Mouse (Mus musculus): ENCODE measurements around the gene Tmem108. TPM values are rescaled to one million over a fixed set of nuclear protein-coding genes. Genes with fewer than 3 reads are reported as not detected.

The Tmem108 gene
- polyA plus RNA-seq, 2 experiments from 2014 or later, result 0.87 to 1.2 TPM

DNA sequence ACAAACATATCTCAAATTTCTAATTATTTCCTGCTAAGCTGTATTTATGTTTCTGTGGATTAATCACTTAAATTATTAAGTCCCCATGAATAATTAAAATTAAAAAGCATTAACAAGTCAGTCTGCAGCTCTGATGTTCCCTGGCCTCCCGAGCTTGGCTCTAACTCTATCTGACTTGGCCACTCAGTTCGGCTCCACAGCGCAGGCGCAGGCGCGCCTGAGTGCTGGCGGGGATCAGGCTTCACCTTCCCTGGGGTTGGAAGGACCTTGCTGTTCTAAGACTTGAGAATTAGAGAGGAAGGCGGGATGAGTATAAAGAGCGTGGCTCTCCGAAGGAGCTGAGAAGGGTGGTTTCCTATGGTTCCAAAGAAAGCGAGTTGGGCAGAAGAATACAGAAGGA is 41.6 kb downstream of the Tmem108 start:
- no peak for ATAC-seq

DNA sequence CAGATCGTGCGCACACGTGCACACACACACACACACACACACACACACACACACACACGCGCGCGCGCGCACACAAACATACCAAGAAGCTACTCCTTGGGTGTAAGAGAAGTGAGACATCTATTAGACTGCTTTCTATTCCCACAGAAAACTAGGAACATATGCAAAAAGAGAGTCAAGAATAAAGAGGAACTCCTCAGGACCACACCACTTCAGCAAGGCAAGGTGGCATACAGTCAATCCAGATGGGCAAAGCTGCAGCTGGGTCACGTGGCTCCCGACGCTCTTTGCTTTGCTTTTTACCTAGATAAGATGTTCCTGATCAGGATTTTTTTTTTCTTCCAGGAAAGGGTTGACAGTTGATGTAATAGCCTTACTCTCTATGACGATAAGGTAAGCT is 45.6 kb downstream of the Tmem108 start:
- no peak for ATAC-seq

DNA sequence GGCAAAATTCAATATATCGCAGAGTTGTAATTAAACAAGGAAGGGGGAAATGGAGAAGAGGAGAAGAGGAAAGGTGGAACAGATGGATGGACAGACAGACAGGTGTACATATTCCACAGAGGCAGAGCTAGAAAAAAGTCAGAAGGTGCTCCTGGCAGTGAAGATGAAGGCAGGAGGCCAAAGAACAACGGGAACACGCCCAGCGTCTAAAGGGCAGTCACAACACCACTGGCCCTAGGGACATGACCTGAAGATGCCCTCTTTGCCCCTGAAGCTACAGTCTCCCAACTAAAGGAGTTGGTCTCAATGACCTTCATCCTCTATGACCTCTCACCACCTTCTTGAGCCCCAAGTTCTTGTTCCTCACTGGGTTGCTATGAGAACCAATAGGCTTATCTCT is 46.3 kb downstream of the Tmem108 start:
- no peak for ATAC-seq

DNA sequence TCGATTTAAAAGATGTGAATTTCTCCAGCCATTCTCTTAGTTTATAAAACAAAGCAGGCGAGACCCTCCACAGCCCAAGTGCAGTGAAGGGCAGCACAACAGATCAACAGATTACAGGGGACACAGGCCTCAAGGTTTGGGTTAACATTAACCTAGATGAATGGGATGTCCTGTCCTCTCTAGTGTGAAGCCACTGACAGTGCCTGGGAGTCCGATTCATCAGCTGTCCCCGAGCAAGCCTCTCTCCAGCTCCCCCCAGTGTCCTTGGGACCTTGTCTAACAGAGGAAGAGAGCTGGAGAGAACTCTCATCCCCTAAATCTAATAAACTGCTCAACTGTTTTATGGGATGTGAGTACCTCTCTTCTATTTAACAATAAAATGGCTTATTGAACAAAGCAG is 48.4 kb downstream of the Tmem108 start:
- no peak for ATAC-seq

DNA sequence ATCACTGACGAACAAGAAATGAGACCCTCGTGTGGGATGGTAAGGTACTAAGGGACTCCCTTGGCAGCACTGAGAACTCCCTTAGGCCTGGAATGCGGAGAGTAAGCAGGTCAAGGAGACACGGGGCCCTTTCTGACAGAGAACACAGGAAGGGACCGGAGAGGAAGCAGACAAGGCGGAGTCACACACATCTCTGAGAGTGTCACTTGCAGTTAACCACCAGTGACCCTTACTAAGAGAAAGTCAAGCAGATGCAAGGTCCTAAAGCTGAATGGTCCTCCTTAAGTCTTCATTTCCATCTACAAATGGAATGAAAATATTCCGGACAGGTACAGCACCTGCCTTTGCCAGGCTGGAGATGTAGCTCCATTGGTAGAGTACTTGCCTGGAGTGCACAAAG is 48.9 kb downstream of the Tmem108 start:
- ATAC-seq, result no peak

DNA sequence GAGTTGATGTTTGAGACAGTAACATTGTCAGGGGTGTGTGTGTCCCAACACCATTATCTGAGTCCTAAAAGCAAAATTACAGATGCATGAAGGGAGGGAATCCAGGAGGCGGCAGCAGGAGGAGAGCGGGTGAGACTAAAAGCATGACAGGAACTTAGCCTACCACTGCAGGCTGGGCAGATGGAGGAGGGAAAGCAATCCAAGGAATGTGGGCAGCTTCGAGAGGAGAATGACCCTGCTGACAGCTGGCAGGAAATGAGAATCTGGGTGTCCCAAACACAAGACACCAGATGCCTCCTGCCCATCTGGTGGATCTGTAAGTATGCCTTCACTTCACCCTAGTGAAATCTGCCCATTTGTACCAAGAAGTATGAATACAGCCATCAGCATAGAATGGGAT is 51.9 kb downstream of the Tmem108 start:
- ATAC-seq, result no peak

DNA sequence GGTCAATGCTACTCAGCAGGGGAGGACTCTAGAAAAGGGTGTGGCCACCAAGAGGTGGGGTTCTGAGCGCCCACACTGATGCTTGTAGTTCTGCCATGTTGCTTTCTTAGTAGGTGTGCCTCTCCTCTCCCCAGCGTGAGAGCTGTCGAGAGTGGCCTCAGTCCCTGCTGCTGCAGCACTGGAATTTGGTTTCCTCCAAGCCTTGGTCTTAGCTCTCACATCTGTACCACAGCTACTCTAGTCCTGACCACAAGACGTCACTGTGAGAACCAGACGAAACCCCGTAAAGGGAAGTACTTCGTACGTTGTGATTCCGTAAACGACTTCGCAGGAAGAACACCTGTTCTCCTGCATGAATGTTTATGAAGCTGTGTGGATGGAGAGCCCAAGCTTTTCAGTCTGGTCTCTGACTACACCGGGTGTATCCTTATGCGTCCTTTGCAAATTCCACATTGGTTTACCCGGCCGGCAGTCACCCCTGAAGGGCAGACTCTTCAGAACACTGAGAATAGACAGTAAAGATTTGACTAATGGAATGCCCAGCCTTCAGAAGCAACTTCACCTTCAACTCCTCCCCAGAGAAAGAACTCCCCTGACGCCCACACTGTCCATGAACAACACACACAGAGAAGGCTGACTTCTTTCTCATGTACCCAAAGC is 53.0 kb downstream of the Tmem108 start:
- no peak for ATAC-seq

DNA sequence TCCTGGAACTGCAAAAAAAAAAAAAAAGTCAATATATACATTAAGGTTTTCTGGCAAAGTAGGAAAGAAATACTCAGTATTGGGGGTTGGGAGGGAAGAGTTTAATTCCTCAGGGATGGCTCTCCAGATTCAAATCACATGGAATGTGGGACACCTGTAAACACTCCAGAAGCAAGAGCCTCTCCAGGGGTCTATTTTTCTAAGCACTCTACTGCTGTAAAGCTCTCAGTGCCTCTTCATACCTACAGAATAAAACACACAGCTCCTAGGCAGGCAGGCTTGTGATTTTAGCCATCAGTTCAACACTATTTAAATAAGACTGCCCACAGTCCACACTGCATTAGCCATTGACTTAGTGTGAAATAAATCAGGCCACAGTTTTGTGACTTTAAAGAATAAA is 53.8 kb downstream of the Tmem108 start:
- ATAC-seq, result no peak

DNA sequence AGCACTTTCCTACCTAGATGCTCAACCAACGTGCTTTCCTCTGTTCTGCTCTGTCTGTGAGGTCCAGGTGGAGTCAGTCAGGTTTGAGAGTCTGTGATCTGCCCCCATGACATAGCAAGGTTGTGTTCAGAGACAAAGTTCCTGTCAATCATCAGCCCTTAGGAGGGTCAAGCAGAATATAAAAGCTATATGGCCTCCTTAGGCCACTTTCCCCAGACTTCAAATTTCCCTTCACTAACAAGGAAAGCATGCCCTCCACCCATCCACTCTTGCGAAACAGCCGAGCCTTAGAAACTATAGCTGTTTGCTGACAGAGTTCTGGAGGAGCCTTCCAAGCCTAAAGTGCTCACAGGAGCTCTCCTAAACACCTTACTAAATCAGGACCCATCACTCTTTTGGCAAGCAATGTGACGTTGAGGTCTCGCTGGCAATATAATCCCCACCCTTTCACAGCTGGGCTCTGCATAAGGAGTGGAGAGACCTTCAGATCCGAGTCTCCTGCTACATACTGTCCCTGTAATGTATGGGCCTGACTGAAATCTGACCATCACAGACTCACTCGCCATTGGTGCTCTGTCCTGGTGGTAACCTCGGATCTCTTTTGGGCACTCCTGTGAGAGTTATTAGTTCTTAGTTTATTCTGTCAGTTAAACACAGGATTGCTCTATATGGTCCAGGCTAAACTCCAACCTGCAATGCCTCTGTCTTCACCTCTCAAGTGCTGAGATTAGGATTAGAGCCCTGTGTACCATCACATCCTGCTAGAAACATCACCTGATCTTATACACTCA is 54.4 kb downstream of the Tmem108 start:
- no peak for ATAC-seq

DNA sequence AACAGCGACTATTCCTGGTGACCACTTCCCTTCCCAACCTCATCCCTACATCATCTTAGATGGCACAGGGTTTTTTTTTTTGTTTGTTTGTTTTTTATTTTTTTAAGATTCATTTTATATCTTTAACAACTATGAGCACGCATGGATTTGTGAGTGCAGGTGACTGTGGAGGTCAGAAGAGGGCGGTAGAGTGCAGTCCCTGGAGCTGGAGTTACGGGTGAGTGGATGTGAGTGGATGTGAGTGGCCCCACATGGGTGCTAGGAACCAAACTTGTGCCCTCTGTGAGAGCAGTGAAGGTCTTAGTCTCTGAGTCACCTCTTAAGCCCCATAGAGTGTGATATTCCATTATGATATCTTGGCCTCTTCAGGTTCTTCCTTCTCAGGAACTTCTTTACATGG is 55.9 kb downstream of the Tmem108 start:
- ATAC-seq, result no peak

DNA sequence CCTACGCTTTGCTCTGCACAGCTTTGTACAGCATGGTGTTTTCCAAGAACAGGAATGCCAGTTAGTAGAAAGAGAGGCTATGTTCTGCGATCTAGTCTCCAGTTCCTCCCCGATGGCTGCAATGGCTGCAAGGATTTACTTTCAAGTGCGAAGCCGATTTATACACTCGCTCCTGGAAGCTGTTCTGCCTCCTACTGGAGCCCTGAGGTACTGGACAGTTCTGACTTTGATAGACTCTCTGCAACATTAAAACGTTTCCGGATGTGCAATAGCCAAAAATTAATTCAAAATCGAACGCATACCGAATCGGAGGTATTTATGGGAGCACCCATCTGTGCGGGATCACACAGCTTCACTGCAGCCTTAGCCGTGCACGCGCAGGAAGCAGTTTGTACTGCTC is 58.6 kb downstream of the Tmem108 start:
- ATAC-seq, result no peak

DNA sequence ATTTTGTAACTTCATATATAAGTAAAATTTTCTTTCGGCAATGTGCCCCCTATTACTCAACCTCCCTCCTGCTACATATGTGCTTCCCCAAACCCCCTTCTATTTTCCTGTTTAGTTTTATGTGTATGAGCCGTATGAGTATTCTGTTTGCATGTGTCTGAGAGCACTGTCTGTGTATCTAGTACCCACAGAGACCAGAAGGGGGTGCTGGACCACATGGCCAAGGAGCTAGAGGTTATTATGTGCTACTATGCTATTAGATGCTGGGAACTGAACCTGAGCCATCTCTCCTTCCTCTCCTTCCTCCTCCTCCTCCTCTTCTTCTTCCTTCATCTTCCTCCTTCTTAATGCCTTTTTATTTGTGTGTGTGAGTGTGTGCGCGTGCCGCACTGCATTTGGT is 59.2 kb downstream of the Tmem108 start:
- no peak for ATAC-seq

DNA sequence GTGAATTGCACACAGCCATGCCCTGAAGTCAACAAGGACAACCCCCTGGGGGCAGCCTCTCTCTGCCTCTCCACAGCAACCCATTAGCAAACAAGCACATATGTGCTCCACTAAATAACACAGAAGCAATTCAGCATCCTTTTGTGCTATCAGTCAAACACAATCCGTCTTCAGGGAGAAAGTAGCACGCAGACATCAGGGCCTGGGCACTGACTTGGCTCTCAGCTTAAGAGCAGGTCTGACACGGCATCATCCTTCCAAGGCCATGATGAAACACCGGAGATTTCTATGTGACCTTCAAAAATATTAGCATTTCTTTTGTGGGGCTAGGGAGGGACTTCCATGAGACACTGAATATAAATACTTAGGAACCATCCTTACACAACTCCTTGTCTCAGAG is 60.2 kb downstream of the Tmem108 start:
- ATAC-seq, result no peak

DNA sequence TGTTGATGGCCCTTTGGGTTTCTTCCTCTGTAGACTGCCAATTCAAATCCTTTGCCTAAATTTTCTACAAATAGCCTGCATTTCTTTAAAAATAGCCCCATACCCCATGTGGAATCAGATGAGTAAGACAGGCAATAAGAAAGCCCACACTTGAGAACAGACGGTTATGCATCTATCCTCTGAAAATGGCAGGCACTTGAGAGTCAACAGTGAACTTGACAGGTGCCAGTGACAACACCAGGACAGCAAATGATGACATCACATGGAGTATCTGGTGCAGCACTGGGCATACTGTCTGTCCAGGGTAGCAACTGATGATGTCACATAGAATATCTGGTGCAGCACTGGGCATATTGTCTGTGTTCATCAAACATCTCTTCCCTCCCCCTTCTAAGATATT is 61.4 kb downstream of the Tmem108 start:
- no peak for ATAC-seq

DNA sequence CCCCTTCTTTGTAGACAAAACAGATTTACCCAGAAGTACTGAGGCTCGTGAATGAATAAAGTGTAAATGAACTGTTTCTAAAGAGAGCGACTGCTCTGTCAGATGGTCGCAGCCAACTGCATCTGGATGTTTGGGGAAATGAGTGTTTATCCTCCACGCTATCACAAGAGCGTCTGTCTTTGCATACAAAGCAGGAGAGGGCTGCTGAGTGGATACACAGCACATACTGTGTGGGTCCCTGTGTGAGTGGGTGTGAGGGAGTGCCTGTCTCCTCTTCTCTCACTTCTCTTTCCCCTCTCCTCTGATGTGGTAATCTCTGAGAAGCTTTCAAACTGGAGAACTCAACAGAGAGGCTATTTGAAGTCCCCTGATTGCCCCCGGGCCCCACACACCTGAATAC is 64.7 kb downstream of the Tmem108 start:
- ATAC-seq, result no peak

DNA sequence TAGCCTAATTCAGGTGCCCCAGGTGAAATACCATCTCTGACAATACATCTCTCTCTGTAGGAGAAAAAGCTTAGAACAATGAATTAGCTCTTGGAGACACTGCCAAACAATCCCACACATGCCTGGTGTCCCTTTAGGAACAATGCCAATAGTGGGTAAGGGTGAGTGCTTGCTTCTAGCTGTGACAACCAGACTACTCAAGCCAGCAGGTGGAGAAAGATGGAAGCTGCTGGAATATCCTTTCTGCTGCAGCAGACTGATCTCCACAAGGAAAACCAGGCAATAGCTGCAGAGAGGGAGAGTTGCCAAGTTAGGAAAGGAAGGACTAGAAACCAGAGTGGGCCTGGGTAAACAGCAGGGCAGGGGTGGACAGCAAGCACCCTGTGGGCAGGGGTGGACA is 67.8 kb downstream of the Tmem108 start:
- ATAC-seq, result no peak

DNA sequence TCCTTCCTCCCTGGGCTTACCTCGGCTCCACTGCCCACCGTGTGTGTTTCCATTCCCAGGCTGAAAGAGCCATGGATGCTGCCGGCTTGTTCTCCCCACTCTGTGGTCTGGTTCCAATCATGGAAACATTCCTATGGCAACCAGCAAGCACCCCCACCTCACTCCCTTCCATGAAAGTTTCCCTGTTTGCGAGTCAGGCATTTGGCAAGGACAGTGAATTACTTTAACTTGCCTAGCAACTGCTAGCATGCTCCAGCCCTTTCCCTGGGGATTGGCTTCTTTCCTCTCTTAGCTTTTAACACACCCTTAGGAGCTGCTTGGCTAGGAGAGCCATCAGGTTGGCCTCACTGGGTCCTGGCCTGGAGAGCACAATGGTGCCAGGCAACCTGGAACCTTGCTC is 68.9 kb downstream of the Tmem108 start:
- ATAC-seq, result no peak

DNA sequence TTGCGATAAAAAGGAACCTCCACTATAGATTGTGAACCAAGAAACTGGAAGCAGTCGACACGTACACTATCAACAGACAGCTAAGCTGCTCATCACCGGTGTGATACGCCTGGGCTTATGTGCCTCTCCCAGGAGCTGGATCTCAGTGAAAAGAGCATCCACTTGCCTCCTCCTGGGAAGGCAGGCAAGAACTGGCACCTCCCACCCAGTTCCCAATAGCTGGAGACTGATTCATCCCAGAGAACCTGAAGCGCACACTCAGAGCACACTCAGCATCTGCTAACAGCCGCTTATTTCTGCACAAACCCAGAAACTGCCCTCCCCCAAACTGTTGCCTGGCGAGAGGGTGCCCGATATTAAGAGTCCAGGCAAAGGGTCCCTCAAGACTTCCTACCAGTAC is 69.8 kb downstream of the Tmem108 start:
- ATAC-seq, result no peak

DNA sequence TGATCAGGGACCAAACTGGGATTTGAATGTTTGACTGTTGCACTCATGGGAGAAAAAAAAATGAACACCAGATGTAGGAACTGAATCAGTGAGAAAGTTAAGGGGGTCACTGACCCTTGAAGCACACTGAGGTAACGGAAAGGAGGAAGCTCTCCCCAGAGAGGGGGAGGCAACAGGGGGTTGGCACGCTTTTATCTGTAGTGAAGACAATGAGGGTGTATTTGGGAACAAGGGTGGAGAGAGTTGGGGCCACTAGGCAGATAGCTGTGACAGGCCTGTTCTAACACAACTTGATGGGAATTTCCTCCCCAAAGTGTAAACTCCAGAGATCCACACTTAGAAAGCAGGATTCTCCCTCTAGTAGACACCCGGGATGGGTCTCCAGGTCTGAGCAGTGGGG is 71.2 kb downstream of the Tmem108 start:
- ATAC-seq, result no peak

DNA sequence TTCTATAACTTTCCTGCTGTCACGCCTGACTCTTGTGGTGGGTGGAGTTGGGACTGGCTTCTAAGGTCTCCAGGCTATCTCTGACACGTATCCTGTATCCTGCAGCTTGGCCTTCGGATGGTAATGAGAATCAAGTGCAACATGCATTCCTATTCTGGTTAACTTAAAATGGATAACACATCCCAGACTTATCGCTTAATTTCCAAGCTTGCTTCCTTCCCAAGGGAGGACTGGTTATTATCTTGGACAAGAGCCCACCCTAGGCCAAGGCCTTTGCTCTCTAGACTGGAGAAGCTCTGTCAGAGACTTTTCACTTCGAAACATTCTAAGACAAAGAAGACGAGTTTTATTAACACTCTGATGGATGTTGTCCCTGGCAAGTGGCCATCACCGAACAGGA is 71.9 kb downstream of the Tmem108 start:
- ATAC-seq, result no peak

DNA sequence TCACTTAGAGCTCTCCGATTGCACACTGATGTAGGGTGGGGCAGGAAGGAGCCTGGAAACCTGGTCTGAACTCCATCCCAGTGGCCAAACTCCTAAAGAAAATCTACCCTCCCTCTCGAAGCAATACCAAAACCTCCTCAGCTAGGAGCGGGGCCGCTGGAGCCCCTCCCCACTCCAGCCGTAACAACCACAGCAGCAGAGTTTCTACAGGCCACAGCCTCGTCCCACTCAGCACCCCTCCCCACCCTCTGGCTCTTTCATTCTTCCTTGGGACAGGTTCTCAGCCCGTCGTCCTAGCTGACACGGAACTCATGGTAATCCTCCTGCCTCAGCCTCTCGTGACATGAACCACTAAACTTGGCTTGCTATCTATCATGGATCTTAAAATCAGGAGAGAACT is 72.6 kb downstream of the Tmem108 start:
- ATAC-seq, result no peak

DNA sequence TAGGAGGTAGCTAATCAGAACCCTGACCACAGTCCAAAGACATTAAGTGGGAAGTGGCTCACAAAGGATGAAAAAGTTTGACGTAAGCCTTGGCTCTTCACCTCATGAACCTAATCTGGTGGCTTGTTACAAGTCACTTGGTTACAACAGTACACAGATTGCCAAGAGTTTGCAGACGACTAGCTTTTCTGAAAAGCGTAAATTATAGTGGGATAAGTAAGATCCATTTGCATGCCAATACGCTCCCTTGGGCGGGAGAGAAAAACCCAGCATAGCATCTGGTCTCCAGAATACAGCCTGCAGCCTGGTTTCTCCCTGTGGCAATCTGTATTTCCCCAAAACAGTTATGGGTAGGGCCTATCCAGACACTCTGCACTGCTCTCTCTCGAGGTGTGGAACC is 74.5 kb downstream of the Tmem108 start:
- ATAC-seq, result no peak

DNA sequence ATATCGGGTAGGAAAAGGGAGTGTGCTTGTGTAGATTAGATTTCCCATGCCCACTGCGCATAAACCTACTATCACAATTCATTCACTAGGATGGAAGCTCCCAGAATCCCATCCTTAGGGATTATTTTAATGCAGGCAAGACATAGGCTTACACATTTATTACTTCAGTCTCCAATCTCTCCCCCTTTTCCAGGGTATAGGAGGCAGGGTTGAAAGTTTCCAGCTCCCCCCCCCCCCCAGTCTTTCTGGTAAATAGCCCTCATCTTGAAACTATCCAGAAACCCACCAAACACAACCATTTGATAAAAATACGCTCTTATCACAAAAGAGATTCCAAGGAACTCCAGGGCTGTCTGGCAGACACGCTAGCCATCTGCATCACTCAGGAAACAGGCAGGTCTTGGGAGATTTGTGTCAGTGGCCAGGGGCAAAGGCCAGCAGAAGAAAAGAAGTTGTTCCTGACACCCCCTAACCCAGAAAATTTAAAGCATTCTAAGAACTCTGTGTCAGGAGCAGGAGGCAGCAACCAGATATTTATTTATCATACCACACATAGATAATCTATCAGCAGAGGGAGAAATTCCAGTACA is 79.8 kb downstream of the Tmem108 start:
- no peak for ATAC-seq

DNA sequence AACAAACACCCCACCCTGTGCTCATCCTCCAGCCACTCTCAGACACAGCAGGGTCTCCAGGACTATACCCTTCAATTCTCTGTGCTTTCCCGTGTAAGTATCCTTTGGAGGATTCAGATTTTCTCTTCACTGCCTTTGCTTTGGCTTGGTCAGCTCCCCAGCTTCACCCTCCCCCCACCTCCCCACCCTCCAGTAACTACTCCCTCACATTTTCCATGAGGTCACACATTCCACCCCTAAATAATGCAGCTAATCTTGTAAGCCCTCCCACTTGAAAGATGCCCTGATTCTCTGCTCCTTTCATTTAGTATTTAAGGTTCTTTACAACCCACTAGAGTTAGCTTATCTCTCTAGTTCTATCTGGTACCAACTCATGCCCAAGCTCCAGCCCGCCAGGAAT is 82.4 kb downstream of the Tmem108 start:
- no peak for ATAC-seq
